Mouse (Mus musculus): ENCODE results near the gene Kif1bp. TPM values are rescaled to one million over a fixed set of nuclear protein-coding genes. Genes with fewer than 3 reads are reported as not detected.
"Not testable (repeated sequence)": the region's sequence is repeated elsewhere in the genome, so short reads cannot be mapped to it uniquely, and the experiment has no call there.

The Kif1bp gene
- polyA plus RNA-seq, 1 experiment from 2014 or later: 32.9 TPM

DNA sequence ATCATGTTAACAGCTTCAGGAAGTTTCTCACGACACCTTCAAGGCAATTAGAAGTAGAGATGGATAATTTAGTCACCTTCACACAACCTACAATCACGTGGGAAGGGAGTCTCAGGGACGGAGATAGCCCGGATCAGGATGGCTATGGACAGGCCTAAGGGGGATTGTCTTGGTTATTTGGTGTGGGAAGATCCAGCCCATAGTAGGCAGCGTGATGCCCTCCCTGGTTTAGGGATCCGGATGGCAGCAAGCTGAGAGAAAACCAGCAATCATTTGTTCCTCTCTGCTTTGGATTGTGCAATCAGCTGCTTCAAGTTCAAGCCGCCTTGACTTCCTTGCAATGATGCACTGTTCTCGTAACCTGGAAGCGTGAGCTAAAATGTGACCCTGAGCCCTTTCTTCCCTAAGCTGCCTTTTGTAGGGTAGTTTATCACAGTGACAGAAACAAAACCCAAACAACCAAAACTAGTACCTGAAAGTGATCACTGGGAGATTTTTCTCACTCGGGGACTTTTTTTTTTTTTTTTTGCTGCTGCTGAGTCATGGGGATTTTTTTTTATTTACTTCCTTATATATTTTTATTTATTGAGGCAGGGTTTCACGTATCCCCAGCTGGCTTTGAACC lies 69.1 kb downstream of the Kif1bp start:
- Histone ChIP-seq H3K27ac (peak overlapping the region; percentile 72), H3K79me2 (ENCODE audit: inconsistent target) (peaks cover 14% of the 10 kb centered on the region; the same call in 1 of the 2 replicates), H3K36me3 (ENCODE audit: inconsistent target) (no peaks in the 10 kb centered on the region), H3K4me3 (ENCODE audit: inconsistent target) (no peak overlapping the region)
- WGBS (ENCODE audit: missing documents): 19% methylated on average over 11 of the region's 11 CpGs

DNA sequence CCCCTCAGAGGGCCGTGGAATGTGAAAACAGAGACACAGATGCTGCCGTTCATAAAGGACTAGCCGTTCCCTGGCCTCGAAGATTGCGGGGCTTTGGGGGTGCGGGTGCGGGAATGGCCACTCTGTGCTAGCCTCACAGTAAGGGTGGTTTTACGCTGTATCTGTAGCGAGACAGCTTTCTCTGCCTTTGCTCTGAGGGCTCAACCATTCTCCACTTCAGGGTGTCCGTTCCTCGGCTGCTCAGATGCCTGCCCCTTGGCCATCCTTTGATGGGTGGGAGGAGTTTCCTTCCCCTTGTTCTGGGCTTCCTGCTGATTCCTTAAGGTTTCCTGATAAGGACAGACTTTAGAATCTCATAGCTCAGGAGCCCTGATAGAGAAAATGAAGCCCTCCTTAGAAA lies 69.8 kb downstream of the Kif1bp start:
- Histone ChIP-seq H3K36me3 (ENCODE audit: inconsistent target) (no peaks in the 10 kb centered on the region), H3K4me3 (ENCODE audit: inconsistent target) (peak overlapping the region; percentile 39), H3K27ac (peak overlapping the region; percentile 72), H3K79me2 (ENCODE audit: inconsistent target) (peaks cover 17% of the 10 kb centered on the region; the same call in 1 of the 2 replicates)
- 3% methylated on average over 11 of the region's 11 CpGs for WGBS (ENCODE audit: missing documents)

DNA sequence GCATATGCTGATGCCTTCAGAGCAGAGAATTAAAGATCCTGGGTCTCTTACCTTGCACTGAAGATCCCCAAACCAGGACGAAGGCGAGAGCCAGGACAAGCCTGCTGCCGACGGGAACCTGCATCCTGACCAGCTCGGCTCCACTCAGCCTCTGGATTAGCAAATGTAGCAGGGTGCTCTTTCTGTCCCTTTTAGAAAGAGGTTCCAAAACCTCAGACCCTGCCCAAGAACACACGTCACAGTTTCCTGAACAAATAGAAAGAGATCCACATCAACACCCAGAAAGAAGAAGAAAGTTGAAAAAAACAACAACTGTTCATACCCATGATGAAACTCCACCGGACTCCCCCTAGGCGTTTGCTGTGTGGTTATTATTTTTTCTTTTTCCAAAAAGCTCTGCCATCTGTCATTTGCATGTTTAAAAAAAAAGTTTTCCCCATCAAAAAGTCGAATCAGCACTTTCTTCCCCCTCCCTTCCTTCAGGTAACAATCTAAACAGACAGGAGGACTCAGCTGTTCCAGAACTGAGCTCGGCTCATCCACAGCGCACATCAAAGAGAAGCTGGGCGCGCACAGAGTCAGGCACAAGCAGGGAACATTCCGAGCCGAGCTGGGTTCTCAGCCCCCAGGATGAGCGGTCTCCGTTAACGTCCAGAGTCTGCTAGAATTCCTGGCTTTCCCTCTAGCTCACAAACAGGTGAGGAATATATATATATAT lies 70.5 kb downstream of the Kif1bp start:
- no peaks in the 10 kb centered on the region for H3K36me3 ChIP-seq (ENCODE audit: inconsistent target)
- peak overlapping the region; percentile 39 for H3K4me3 ChIP-seq (ENCODE audit: inconsistent target)
- peak overlapping the region; percentile 72 for H3K27ac ChIP-seq
- peaks cover 24% of the 10 kb centered on the region; the same call in 1 of the 2 replicates for H3K79me2 ChIP-seq (ENCODE audit: inconsistent target)
- WGBS (ENCODE audit: missing documents): 2% methylated on average over 16 of the region's 18 CpGs

DNA sequence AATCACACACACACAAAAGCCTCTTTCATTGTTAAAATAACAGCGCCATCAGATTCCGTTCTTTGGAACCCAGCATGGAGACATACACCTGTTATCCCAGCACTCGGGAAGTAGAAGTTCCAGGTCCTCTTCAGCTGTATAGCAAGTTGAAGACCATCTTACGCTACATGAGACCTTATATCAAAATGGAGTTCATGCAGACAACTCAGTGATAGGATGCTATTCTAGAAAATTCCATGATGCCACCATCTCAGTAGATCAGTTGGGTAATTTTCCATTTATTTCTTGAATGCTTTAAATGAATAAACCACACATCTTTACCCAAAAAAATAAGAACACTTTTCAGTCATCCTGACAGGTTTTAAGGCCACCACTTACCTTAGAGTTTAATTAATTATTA lies 71.2 kb downstream of the Kif1bp start:
- no peaks in the 10 kb centered on the region for H3K36me3 ChIP-seq (ENCODE audit: inconsistent target)
- WGBS (ENCODE audit: missing documents): 12% methylated on average over 4 of the region's 4 CpGs
- H3K4me3 ChIP-seq (ENCODE audit: inconsistent target): peak overlapping the region; percentile 39
- peak overlapping the region; percentile 72 for H3K27ac ChIP-seq
- peaks cover 31% of the 10 kb centered on the region; the same call in 1 of the 2 replicates for H3K79me2 ChIP-seq (ENCODE audit: inconsistent target)

DNA sequence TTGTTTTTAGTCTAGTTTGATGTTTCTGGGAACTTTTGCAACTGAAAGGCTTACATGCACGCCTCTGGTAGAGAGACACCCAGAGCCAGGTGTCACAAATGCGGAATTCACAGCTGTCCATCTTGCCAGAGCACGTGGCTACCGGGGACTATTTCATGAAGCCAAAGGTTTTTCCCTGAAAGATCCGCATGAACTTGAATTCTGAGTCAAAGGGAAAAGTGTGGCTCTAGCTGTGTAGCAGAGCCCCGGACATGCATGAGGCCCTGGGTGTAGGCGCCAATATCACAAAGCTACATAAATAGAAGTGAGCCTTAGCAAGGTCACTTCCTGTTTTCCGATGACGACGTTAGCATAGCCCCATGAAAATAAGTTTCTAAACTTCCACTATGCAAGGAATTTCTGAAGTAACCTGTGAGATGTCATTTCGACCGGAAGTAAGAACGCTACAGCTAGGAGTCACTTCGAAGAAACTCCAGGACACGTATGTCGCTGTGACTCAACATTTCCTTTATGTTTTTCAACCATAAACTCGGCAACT lies 72.2 kb downstream of the Kif1bp start:
- H3K4me3 ChIP-seq (ENCODE audit: inconsistent target): peak overlapping the region; percentile 39
- peaks cover 40% of the 10 kb centered on the region; the same call in 1 of the 2 replicates for H3K79me2 ChIP-seq (ENCODE audit: inconsistent target)
- peak overlapping the region; percentile 72 for H3K27ac ChIP-seq
- H3K36me3 ChIP-seq (ENCODE audit: inconsistent target): no peaks in the 10 kb centered on the region
- WGBS (ENCODE audit: missing documents): 2% methylated on average over 17 of the region's 17 CpGs

DNA sequence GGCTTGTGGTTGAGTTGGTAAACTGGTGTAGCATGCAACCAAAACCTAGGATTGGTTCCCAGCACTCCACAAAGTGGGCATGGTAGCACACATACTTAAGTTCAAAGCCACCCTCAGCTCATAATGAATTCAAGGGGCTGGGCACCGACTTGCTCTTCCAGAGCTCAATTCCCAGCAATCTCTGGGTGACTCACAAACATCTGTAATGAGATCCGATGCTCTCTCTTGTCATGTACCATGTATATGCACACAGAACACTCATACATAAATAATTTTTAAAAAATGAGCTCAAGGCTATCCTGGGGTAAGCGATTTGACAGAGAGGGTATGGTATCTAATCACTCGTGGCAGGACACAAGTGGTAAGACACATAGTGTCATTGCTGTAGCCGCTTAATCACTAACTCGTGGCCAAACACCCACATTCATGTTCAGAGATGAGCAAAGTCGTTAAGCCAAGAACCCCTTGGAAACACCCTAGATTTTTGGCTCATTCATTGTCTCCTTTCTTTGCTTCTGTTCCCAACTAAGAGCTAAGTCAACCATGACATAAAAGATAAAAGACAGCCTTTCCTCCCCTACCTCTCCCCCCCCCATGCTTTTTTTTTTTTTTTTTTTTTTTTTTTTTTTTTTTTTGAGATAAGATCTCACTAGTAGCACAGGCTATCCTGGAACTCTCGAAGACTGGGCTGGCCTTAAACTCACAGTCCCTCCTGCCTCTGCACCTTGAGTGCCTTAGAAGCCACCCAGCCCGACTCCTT lies 72.9 kb downstream of the Kif1bp start:
- Histone ChIP-seq H3K27ac (peak overlapping the region; percentile 72), H3K79me2 (ENCODE audit: inconsistent target) (peaks cover 42% of the 10 kb centered on the region; the same call in 1 of the 2 replicates), H3K36me3 (ENCODE audit: inconsistent target) (no peaks in the 10 kb centered on the region), H3K4me3 (ENCODE audit: inconsistent target) (0 out of 2 replicates have a peak overlapping the region, but pooled peaks have one; percentile 39)
- WGBS (ENCODE audit: missing documents): 28% methylated on average over 9 of the region's 9 CpGs

DNA sequence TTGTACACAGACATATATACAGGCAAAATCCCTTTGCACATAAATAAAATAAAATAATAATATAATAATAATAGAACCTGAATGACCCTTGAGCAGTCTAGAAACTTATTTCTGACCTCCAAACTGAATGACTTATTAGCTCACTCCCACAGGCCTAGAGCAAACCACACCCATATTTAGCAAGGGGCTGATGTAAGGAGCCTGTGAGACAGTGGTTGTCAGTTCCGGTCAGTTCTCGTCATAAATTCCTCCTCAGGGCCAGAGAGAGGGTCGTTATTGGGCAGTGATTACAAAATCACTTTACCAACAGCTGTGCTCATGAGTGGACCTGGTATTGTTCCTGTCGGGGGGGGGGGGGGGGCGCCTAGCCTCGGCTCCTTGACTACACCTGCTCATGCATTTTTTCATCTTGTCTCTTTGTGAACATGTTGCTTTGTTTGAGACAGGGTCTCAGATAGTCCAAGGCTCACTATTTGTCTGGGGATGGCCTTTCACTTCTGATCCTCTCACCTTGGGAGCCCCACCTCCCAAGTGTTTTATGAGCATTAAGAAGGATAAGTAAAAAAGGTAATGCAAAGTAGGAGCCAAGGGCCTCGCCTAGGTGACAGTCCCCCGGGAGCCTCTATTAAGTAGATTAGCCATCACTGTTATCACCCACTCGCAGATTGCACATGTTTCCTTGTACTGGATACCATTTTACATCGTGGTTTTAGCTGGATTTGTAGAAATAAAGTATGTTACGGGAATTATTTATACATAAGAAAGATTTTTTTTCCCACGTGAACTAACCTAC lies 74.2 kb downstream of the Kif1bp start:
- Histone ChIP-seq H3K4me3 (ENCODE audit: inconsistent target) (no peak overlapping the region), H3K79me2 (ENCODE audit: inconsistent target) (peaks cover 49% of the 10 kb centered on the region; the same call in 1 of the 2 replicates), H3K27ac (peak overlapping the region; percentile 32), H3K36me3 (ENCODE audit: inconsistent target) (no peaks in the 10 kb centered on the region)
- 32% methylated on average over 12 of the region's 12 CpGs for WGBS (ENCODE audit: missing documents)

DNA sequence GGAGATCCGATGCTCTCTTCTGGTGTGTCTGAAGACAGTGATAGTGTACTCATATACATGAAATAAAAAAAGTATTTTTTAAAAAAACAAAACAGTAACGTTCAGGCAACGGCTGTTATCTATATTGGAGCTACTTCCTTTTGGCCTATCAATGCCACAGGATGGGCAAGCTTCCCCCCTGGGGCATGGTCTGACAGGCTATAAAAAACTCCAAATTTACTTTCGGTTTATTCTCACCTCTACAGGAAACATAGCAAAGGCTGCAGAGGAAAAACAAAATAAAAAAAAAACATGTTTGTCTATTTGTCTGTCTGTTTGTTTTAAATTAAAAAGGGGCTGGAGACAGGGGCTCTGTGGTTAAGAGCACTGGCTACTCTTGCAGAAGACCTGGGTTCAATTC lies 74.9 kb downstream of the Kif1bp start:
- 10% methylated on average over 3 of the region's 4 CpGs for WGBS (ENCODE audit: missing documents)
- peaks cover 49% of the 10 kb centered on the region; the same call in 1 of the 2 replicates for H3K79me2 ChIP-seq (ENCODE audit: inconsistent target)
- H3K36me3 ChIP-seq (ENCODE audit: inconsistent target): no peaks in the 10 kb centered on the region
- peak overlapping the region; percentile 32 for H3K27ac ChIP-seq
- no peak overlapping the region; the same call in 1 of the 2 replicates for H3K4me3 ChIP-seq (ENCODE audit: inconsistent target)

DNA sequence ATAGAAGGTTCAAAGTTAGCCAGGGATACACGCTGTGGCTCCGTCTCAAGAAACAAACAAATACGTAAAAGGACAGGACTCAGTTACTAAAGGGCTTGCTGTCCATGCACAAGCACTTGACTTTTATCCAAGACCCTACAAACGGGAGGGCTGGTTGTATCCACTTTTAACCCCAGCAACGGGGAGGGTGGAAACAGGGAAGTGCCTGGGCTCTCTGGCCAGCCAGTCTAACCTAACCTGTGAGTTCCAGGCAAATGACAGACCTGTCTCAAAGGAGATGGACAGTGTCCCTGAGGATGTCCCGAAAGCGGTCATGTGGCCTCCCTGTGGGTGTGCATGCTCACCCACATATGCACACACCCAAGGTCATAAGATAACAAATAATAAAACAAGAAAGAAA lies 76.3 kb downstream of the Kif1bp start:
- Histone ChIP-seq H3K36me3 (ENCODE audit: inconsistent target) (no peaks in the 10 kb centered on the region), H3K27ac (no peak overlapping the region), H3K4me3 (ENCODE audit: inconsistent target) (no peak overlapping the region), H3K79me2 (ENCODE audit: inconsistent target) (peaks cover 49% of the 10 kb centered on the region; the same call in 1 of the 2 replicates)
- WGBS (ENCODE audit: missing documents): 66% methylated on average over 7 of the region's 7 CpGs

DNA sequence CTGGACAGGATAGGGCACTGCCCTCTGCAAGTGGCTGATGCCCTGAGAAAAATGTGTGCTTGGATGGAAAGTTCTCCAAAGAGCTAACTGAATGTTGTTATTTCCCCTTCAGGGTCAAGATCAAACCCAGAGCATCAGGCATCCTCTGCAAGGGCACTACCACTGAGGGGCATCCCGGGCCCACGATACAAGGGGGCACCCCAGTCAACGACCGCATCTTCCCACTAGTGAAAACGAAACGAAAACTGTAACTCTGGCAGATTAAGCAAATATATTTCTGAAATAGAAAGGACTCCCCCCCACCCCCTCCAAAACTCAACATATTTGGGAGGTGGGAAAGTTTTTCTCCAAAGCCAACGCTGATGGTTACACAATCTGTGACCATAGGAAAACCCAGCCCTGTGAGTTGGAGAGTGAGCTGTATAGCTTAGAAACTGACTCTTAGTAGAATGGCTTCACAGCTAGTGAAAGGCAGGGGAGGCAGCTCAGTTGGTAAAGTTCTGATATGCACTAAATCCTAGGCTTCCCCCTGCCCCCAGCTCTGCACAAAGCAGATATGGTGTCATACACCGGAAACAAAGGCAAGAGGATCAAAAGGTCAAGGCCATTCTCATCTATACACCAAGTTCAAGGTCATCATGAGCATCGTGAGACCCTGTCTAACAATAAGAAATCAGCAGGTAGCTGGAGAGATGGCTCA lies 77.2 kb downstream of the Kif1bp start:
- 15% methylated on average over 9 of the region's 9 CpGs for WGBS (ENCODE audit: missing documents)
- H3K36me3 ChIP-seq (ENCODE audit: inconsistent target): 0 out of 2 replicates have a peak, but pooled peaks cover 4% of the 10 kb centered on the region
- peak overlapping the region; percentile 58 for H3K27ac ChIP-seq
- H3K79me2 ChIP-seq (ENCODE audit: inconsistent target): peaks cover 49% of the 10 kb centered on the region; the same call in 1 of the 2 replicates
- peak overlapping the region; percentile 23 for H3K4me3 ChIP-seq (ENCODE audit: inconsistent target)

DNA sequence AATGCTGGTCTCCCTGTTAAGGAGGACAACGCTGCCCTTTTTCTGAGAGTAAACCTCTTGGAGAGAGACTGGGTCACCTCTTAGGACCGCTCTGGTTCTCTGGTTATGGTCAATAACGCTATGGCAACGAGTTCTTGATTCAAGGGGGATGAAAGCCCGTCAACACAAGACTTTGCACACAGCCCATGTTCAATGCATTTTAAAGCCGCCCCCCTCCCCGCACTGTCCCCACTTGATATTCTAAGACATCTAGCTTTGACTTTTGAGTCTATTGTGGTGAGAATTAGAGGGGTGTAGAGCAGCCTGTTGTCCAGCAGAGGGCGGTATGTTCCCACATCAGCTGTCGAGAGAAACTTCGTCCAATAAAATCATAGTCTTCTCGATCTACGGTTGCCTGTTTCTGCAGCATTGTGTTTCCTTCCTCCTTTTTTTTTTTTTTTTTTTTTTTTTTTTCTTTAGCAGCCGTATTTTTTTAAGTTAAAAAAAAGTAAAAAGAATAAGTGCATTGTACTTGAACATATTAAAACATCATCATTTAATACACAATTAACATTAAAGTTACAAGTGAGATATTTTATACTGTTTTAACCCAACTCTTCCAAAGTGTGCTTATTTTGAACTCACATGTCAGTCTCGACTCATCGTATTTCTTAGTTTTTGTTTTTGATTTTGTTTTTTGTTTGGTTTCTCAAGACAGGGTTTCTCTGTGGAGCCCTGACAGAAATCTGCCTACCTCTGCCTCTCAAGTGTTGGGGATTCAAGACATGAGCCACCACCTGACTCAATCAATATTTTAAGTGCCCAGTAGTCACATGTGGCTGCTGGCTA lies 78.0 kb downstream of the Kif1bp start:
- Histone ChIP-seq H3K27ac (peak overlapping the region; percentile 58), H3K79me2 (ENCODE audit: inconsistent target) (peaks cover 47% of the 10 kb centered on the region; the same call in 1 of the 2 replicates), H3K36me3 (ENCODE audit: inconsistent target) (0 out of 2 replicates have a peak, but pooled peaks cover 4% of the 10 kb centered on the region), H3K4me3 (ENCODE audit: inconsistent target) (peak overlapping the region; percentile 23)
- WGBS (ENCODE audit: missing documents): 31% methylated on average over 10 of the region's 15 CpGs

DNA sequence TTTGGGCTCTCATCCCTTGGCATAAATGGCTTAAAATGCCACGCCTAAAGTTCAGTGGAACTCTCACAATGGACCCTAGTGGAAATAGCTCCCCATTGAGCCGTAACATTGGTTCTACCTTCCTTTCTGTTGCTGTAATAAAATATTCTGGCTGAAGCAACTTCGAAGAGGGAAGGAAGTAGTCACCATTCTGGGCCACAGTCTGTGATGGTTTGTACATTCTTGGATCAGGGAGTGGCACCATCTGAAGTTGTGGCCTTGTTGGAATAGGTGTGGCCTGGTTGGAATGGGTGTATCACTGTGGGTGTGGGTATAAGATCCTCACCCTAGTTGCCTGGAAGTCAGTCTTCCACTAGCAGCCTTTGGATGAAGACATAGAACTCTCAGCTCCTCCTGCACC lies 86.6 kb downstream of the Kif1bp start:
- WGBS (ENCODE audit: missing documents): 59% methylated on average over 3 of the region's 3 CpGs
- not testable (repeated sequence) for H3K79me2 ChIP-seq (ENCODE audit: inconsistent target); H3K4me3 ChIP-seq (ENCODE audit: inconsistent target); H3K36me3 ChIP-seq (ENCODE audit: inconsistent target)
- peak overlapping the region; percentile 31; the same call in 1 of the 2 replicates for H3K27ac ChIP-seq
